Mouse (Mus musculus) CH12.LX (cell line): ENCODE results near the gene Itga9. TPM values are rescaled to one million over a fixed set of nuclear protein-coding genes. Genes with fewer than 3 reads are reported as not detected.
"Not testable (repeated sequence)": the region's sequence is repeated elsewhere in the genome, so short reads cannot be mapped to it uniquely, and the experiment has no call there.

Source experiments
- DNase-seq: peaks from one replicate; pipeline ENCODE4 v3.0.0-alpha.2; 2013; ENCODE audit errors: extremely low read depth
- H3K27ac ChIP-seq: 2 replicates; pipeline ENCODE4 v1.5.1; 2012; ENCODE audit warnings: low read depth, mild to moderate bottlenecking, control low read depth, moderate library complexity; ENCODE audit not compliant: insufficient read depth
- H3K27me3 ChIP-seq: replicated peaks from 2 replicates; pipeline ENCODE3; 2012; ENCODE audit warnings: inconsistent platforms
- H3K36me3 ChIP-seq, 2 experiments: replicated peaks in 1 of 2; 2 replicates each; pipeline versions ENCODE3 to v1.6.1; 2012; ENCODE audit warnings: inconsistent platforms in 1 of 2, low read length in 1 of 2, mild to moderate bottlenecking in 1 of 2, mixed read lengths in 1 of 2, moderate library complexity in 1 of 2; ENCODE audit not compliant: control insufficient read depth in 1 of 2, insufficient read depth in 1 of 2
- H3K4me1 ChIP-seq, 2 experiments: 2 replicates each; pipeline ENCODE4 v1.6.1; 2012; ENCODE audit warnings: inconsistent platforms in 1 of 2, moderate library complexity in 1 of 2; ENCODE audit not compliant: insufficient read depth in 2 of 2, control insufficient read depth in 1 of 2
- H3K4me2 ChIP-seq: 2 replicates; pipeline ENCODE4 v1.6.1; 2012; ENCODE audit warnings: low read depth, mild to moderate bottlenecking, control low read depth; ENCODE audit not compliant: poor library complexity, insufficient read depth, severe bottlenecking
- H3K4me3 ChIP-seq, 3 experiments: fragments of 150-350 bp in 1 of 3; sonication (generic) in 1 of 3; replicated peaks in 1 of 3; 2 replicates each; pipeline versions ENCODE3 to v1.5.1; 2011 to 2012; ENCODE audit warnings: low read depth in 2 of 3, low read length in 2 of 3, mild to moderate bottlenecking in 2 of 3, moderate library complexity in 2 of 3, control low read depth in 1 of 3, improper control_type of control experiment in 1 of 3, inconsistent platforms in 1 of 3, mixed read lengths in 1 of 3; ENCODE audit not compliant: poor library complexity in 1 of 3
- H3K79me2 ChIP-seq: replicated peaks from 2 replicates; pipeline ENCODE4 v1.6.1; 2012; ENCODE audit warnings: mild to moderate bottlenecking, moderate library complexity; ENCODE audit not compliant: control insufficient read depth, poor library complexity, insufficient read depth, severe bottlenecking; ENCODE audit errors: extremely low read depth
- H3K9ac ChIP-seq: 2 replicates; pipeline ENCODE4 v1.6.1; 2012; ENCODE audit warnings: low read depth, mild to moderate bottlenecking, control low read depth, moderate library complexity; ENCODE audit not compliant: insufficient read depth
- H3K9me3 ChIP-seq: replicated peaks from 2 replicates; pipeline ENCODE3; 2012; ENCODE audit warnings: low read length, inconsistent platforms, mixed read lengths
- BHLHE40 ChIP-seq: IDR thresholded peaks from 2 replicates; pipeline ENCODE4 v1.6.1; 2011; ENCODE audit warnings: mild to moderate bottlenecking, low read depth, low read length, improper control_type of control experiment
- CHD1 ChIP-seq: IDR thresholded peaks from 2 replicates; pipeline ENCODE4 v1.6.1; 2012; ENCODE audit warnings: low read depth, low read length, improper control_type of control experiment, inconsistent platforms
- CHD2 ChIP-seq: IDR thresholded peaks from 2 replicates; pipeline ENCODE4 v1.6.1; 2011; ENCODE audit warnings: low read length, improper control_type of control experiment
- ELF1 ChIP-seq: IDR thresholded peaks from 2 replicates; pipeline ENCODE4 v1.6.1; 2014; ENCODE audit warnings: low read depth, mild to moderate bottlenecking, inconsistent platforms, low read length, improper control_type of control experiment
- EP300 ChIP-seq: IDR thresholded peaks from 2 replicates; pipeline ENCODE4 v1.6.1; 2011; ENCODE audit warnings: low read length, improper control_type of control experiment
- KAT2A ChIP-seq: IDR thresholded peaks from 2 replicates; pipeline ENCODE4 v1.6.1; 2012; ENCODE audit warnings: low read length, improper control_type of control experiment, inconsistent platforms; ENCODE audit not compliant: insufficient replicate concordance
- MAFK ChIP-seq: IDR thresholded peaks from 2 replicates; pipeline ENCODE4 v1.6.1; 2011; ENCODE audit warnings: low read length, improper control_type of control experiment; ENCODE audit not compliant: insufficient replicate concordance
- MAX ChIP-seq: IDR thresholded peaks from 2 replicates; pipeline ENCODE4 v1.6.1; 2011; ENCODE audit warnings: low read length, improper control_type of control experiment
- NELFE ChIP-seq: IDR thresholded peaks from 2 replicates; pipeline ENCODE4 v1.6.1; 2011; ENCODE audit warnings: low read depth, low read length, improper control_type of control experiment
- PAX5 ChIP-seq: IDR thresholded peaks from 2 replicates; pipeline ENCODE4 v1.6.1; 2012; ENCODE audit warnings: low read length, inconsistent platforms, mixed read lengths
- POLR2AphosphoS2 ChIP-seq: IDR thresholded peaks from 2 replicates; pipeline ENCODE4 v1.6.1; 2011; ENCODE audit warnings: low read depth, low read length, improper control_type of control experiment
- RAD21 ChIP-seq: IDR thresholded peaks from 2 replicates; pipeline ENCODE4 v1.6.1; 2011; ENCODE audit warnings: low read depth, mild to moderate bottlenecking, low read length, improper control_type of control experiment, moderate library complexity
- SIN3A ChIP-seq: IDR thresholded peaks from 2 replicates; pipeline ENCODE4 v1.6.1; 2012; ENCODE audit warnings: low read length, improper control_type of control experiment, inconsistent platforms
- UBTF ChIP-seq: IDR thresholded peaks from 2 replicates; pipeline ENCODE4 v1.6.1; 2012; ENCODE audit warnings: low read depth, mild to moderate bottlenecking, inconsistent platforms, low read length, improper control_type of control experiment, moderate library complexity
- ZKSCAN1 ChIP-seq: IDR thresholded peaks from 2 replicates; pipeline ENCODE4 v1.6.1; 2012; ENCODE audit warnings: low read depth, inconsistent platforms, low read length, improper control_type of control experiment, borderline replicate concordance
- ZMIZ1 ChIP-seq: IDR thresholded peaks from 2 replicates; pipeline ENCODE4 v1.6.1; 2012; ENCODE audit warnings: low read depth, mild to moderate bottlenecking, inconsistent platforms, low read length, improper control_type of control experiment
- dilution Hi-C: fragments of 300-500 bp; cut with MboI; formaldehyde crosslinking; loops from 2 replicates; pipeline ENCODE4 v1.14.3; 2020; ENCODE audit warnings: low sequenced_read_pairs; ENCODE audit not compliant: extremely low pct_unique_long_range_greater_than_20kb, extremely low pct_ligation_motif_present
- in situ Hi-C: fragments of 300-500 bp; cut with MboI; formaldehyde crosslinking; loops from 3 replicates; pipeline ENCODE4 v1.14.3; 2019; ENCODE audit warnings: low sequenced_read_pairs, low pct_ligation_motif_present, low pct_unique_long_range_greater_than_20kb, mixed read lengths
- polyA plus RNA-seq: library from polyadenylated mRNA; unstranded; fragments of >175 nt; gene quantifications from 2 replicates; pipeline ENCODE4 v1.2.1, GENCODE M21; 2012; ENCODE audit warnings: low read depth; ENCODE audit not compliant: insufficient read length
- total RNA-seq, 2 experiments: library from RNA; depleted of rRNA; stranded (reverse); fragments of 300-350 nt in 1 of 2; fragments of >200 nt in 1 of 2; gene quantifications; 2 replicates each; pipeline ENCODE4 v1.2.3; 2012 to 2014

The Itga9 gene
- total and polyA plus RNA-seq, 3 experiments = 0.19 TPM; not detected in 2

DNA sequence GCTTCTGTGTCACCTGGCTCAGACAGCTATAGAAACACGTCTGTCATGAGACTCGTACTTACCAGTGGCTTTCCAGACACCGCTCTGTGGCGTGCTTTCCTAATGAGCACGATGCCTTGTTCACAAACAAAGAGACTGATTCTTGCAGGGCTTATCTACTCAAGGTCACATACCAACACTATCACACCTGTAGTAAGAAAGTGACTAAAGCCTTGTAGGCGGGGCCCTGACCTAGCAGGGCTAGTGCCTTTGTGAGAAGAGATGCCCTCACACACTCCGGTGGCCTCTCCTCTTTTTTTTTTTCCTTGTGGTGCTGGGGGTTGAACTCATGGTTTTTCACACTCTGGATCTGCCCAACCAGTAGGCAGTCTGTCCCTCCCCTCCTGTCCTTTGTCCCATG lies 9.7 kb upstream of the Itga9 start:
- no peaks in the 10 kb centered on the region for H3K4me1 ChIP-seq
- in situ Hi-C loops = loop anchor here (25.0 kb wide), 2 partner anchors 316 to 466 kb away; partner anchors contain the start of gene Vill
- no peak overlapping the region for H3K4me3 ChIP-seq
- DNase-seq = no peak
- TF ChIP-seq NELFE (no peak), ZKSCAN1 (no peak)
- no peak overlapping the region for H3K4me2 ChIP-seq
- no peaks in the 10 kb centered on the region for H3K9me3 ChIP-seq
- dilution Hi-C loops = no loop called here
- no peaks in the 10 kb centered on the region for H3K79me2 ChIP-seq
- H3K27ac ChIP-seq = no peak overlapping the region
- peaks cover 2% of the 10 kb centered on the region for H3K27me3 ChIP-seq
- no peaks in the 10 kb centered on the region for H3K36me3 ChIP-seq
- H3K9ac ChIP-seq = no peak overlapping the region

- H3K27ac ChIP-seq, dilution Hi-C loops, H3K27me3 ChIP-seq, H3K4me3 ChIP-seq, DNase-seq, in situ Hi-C loops, H3K9ac ChIP-seq, H3K9me3 ChIP-seq, H3K79me2 ChIP-seq, H3K4me1 ChIP-seq, H3K4me2 ChIP-seq, H3K36me3 ChIP-seq: not testable (repeated sequence)
Measured at GRCm38 (mm10) chr9:118600393-118600792, 6.1 kb upstream of the Itga9 start.

- Histone ChIP-seq H3K9ac (no peak overlapping the region), H3K27ac (no peak overlapping the region)
- TF ChIP-seq MAX = no peak
- no peak for TF ChIP-seq BHLHE40
- no peak for TF ChIP-seq UBTF
- TF ChIP-seq ZMIZ1 = no peak
- TF ChIP-seq EP300 = no peak
- no peak for TF ChIP-seq CHD1
- no peak for TF ChIP-seq SIN3A
- TF ChIP-seq KAT2A = no peak
- TF ChIP-seq CHD2 = no peak
- no peak for TF ChIP-seq POLR2AphosphoS2
- TF ChIP-seq PAX5 = no peak
- TF ChIP-seq MAFK = no peak
- TF ChIP-seq RAD21 = no peak
- TF ChIP-seq ELF1 = no peak
- TF ChIP-seq NELFE = no peak
- TF ChIP-seq, all 38 proteins: peak for 0
- peaks cover 2% of the 10 kb centered on the region for H3K27me3 ChIP-seq
- no peak overlapping the region for H3K4me2 ChIP-seq
- no peaks in the 10 kb centered on the region for H3K79me2 ChIP-seq
- dilution Hi-C loops = no loop called here
- H3K4me1 ChIP-seq = no peaks in the 10 kb centered on the region
- no peak for DNase-seq
- in situ Hi-C loops = no loop called here
- H3K36me3 ChIP-seq = no peaks in the 10 kb centered on the region
- H3K9me3 ChIP-seq = no peaks in the 10 kb centered on the region
- H3K4me3 ChIP-seq = no peak overlapping the region
Measured at GRCm38 (mm10) chr9:118602576-118602975, 3.9 kb upstream of the Itga9 start.
